Mouse (Mus musculus): ENCODE data around the gene Cnfn.

DNA sequence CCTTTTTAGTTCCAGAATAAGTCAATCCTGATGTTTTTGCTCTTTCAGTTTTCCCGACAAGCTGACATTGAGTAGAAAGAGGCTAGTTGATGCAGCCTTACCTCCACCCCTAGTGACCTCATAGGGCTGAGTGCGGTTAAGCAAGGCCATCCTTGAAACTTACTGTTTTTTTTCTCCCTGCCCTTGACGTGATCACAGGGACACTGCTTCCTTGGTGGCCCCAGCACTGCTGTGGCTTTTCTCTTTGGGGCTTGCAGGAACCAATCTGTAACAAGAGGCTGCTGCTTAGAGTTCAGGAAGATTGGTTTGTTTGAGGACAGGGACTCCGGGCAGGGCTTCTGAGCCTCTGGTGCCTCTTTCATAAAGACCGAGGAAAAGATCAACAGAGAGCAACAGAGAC, 32.5 kb upstream of the Cnfn start:
- no peak for TF ChIP-seq CTCF (IDR thresholded peaks at IDR 0.05; ENCODE audit: insufficient read depth, low read length)
- TF ChIP-seq POLR2A (IDR thresholded peaks at IDR 0.05; ENCODE audit: borderline replicate concordance, extremely low read depth, low read depth, low read length) = no peak

Data from lung, adult 2 months (tissue).